Mouse (Mus musculus) CH12.LX (cell line): ENCODE measurements around the gene Gm4778.

ENCODE experiments used
- ELF1 ChIP-seq: IDR thresholded peaks from 2 replicates; pipeline ENCODE4 v1.6.1; 2014; ENCODE audit warnings: low read depth, mild to moderate bottlenecking, inconsistent platforms, low read length, improper control_type of control experiment
- EP300 ChIP-seq: IDR thresholded peaks from 2 replicates; pipeline ENCODE4 v1.6.1; 2011; ENCODE audit warnings: low read length, improper control_type of control experiment
- GABPA ChIP-seq: IDR thresholded peaks from 2 replicates; pipeline ENCODE4 v1.6.1; 2012; ENCODE audit warnings: low read depth, low read length, improper control_type of control experiment, inconsistent platforms; ENCODE audit not compliant: insufficient replicate concordance
- HCFC1 ChIP-seq: IDR thresholded peaks from 2 replicates; pipeline ENCODE4 v1.6.1; 2012; ENCODE audit warnings: low read depth, mild to moderate bottlenecking, inconsistent platforms, low read length, improper control_type of control experiment
- MEF2A ChIP-seq: IDR thresholded peaks from 2 replicates; pipeline ENCODE4 v1.6.1; 2014; ENCODE audit warnings: low read depth, mild to moderate bottlenecking, inconsistent platforms, low read length, improper control_type of control experiment, borderline replicate concordance
- POLR2A ChIP-seq: IDR thresholded peaks from 2 replicates; pipeline ENCODE4 v1.6.1; 2011; ENCODE audit warnings: low read depth, mild to moderate bottlenecking, improper control_type of control experiment, low read length
- SIN3A ChIP-seq: IDR thresholded peaks from 2 replicates; pipeline ENCODE4 v1.6.1; 2012; ENCODE audit warnings: low read length, improper control_type of control experiment, inconsistent platforms
- TBP ChIP-seq: conservative IDR thresholded peaks from 2 replicates; pipeline ENCODE4 v1.6.1; 2011; ENCODE audit warnings: low read depth, low read length, improper control_type of control experiment
- UBTF ChIP-seq: IDR thresholded peaks from 2 replicates; pipeline ENCODE4 v1.6.1; 2012; ENCODE audit warnings: low read depth, mild to moderate bottlenecking, inconsistent platforms, low read length, improper control_type of control experiment, moderate library complexity
- USF2 ChIP-seq: conservative IDR thresholded peaks from 2 replicates; pipeline ENCODE4 v1.6.1; 2011; ENCODE audit warnings: low read depth, low read length, improper control_type of control experiment

- TF ChIP-seq POLR2A: no peak
- TF ChIP-seq GABPA: no peak
- TF ChIP-seq MEF2A: no peak
- no peak for TF ChIP-seq UBTF
- no peak for TF ChIP-seq USF2
- TF ChIP-seq SIN3A: no peak; the same call in 1 of the 2 replicates
- no peak for TF ChIP-seq HCFC1
- no peak for TF ChIP-seq ELF1
- TF ChIP-seq EP300: no peak
- no peak for TF ChIP-seq TBP
These were observed 46.7 kb downstream of the Gm4778 start for GRCm38 (mm10) chr3:94310491-94310890.
